Mouse (Mus musculus) CH12.LX (cell line): ENCODE data around the gene Pcdh8. TPM values are rescaled to one million over a fixed set of nuclear protein-coding genes. Genes with fewer than 3 reads are reported as not detected.
A peak's percentile ranks its signal among the peaks of the same experiment; 100 is the strongest.

Source experiments
- DNase-seq: peaks from one replicate; pipeline ENCODE4 v3.0.0-alpha.2; 2013; ENCODE audit errors: extremely low read depth
- H3K27ac ChIP-seq: 2 replicates; pipeline ENCODE4 v1.5.1; 2012; ENCODE audit warnings: low read depth, mild to moderate bottlenecking, control low read depth, moderate library complexity; ENCODE audit not compliant: insufficient read depth
- H3K27me3 ChIP-seq: replicated peaks from 2 replicates; pipeline ENCODE3; 2012; ENCODE audit warnings: inconsistent platforms
- H3K36me3 ChIP-seq, 2 experiments: replicated peaks in 1 of 2; 2 replicates each; pipeline versions ENCODE3 to v1.6.1; 2012; ENCODE audit warnings: inconsistent platforms in 1 of 2, low read length in 1 of 2, mild to moderate bottlenecking in 1 of 2, mixed read lengths in 1 of 2, moderate library complexity in 1 of 2; ENCODE audit not compliant: control insufficient read depth in 1 of 2, insufficient read depth in 1 of 2
- H3K4me1 ChIP-seq, 2 experiments: 2 replicates each; pipeline ENCODE4 v1.6.1; 2012; ENCODE audit warnings: inconsistent platforms in 1 of 2, moderate library complexity in 1 of 2; ENCODE audit not compliant: insufficient read depth in 2 of 2, control insufficient read depth in 1 of 2
- H3K4me2 ChIP-seq: 2 replicates; pipeline ENCODE4 v1.6.1; 2012; ENCODE audit warnings: low read depth, mild to moderate bottlenecking, control low read depth; ENCODE audit not compliant: poor library complexity, insufficient read depth, severe bottlenecking
- H3K4me3 ChIP-seq, 3 experiments: fragments of 150-350 bp in 1 of 3; sonication (generic) in 1 of 3; replicated peaks in 1 of 3; 2 replicates each; pipeline versions ENCODE3 to v1.5.1; 2011 to 2012; ENCODE audit warnings: low read depth in 2 of 3, low read length in 2 of 3, mild to moderate bottlenecking in 2 of 3, moderate library complexity in 2 of 3, control low read depth in 1 of 3, improper control_type of control experiment in 1 of 3, inconsistent platforms in 1 of 3, mixed read lengths in 1 of 3; ENCODE audit not compliant: poor library complexity in 1 of 3
- H3K79me2 ChIP-seq: replicated peaks from 2 replicates; pipeline ENCODE4 v1.6.1; 2012; ENCODE audit warnings: mild to moderate bottlenecking, moderate library complexity; ENCODE audit not compliant: control insufficient read depth, poor library complexity, insufficient read depth, severe bottlenecking; ENCODE audit errors: extremely low read depth
- H3K9ac ChIP-seq: 2 replicates; pipeline ENCODE4 v1.6.1; 2012; ENCODE audit warnings: low read depth, mild to moderate bottlenecking, control low read depth, moderate library complexity; ENCODE audit not compliant: insufficient read depth
- H3K9me3 ChIP-seq: replicated peaks from 2 replicates; pipeline ENCODE3; 2012; ENCODE audit warnings: low read length, inconsistent platforms, mixed read lengths
- BHLHE40 ChIP-seq: IDR thresholded peaks from 2 replicates; pipeline ENCODE4 v1.6.1; 2011; ENCODE audit warnings: mild to moderate bottlenecking, low read depth, low read length, improper control_type of control experiment
- CHD1 ChIP-seq: IDR thresholded peaks from 2 replicates; pipeline ENCODE4 v1.6.1; 2012; ENCODE audit warnings: low read depth, low read length, improper control_type of control experiment, inconsistent platforms
- CHD2 ChIP-seq: IDR thresholded peaks from 2 replicates; pipeline ENCODE4 v1.6.1; 2011; ENCODE audit warnings: low read length, improper control_type of control experiment
- CTCF ChIP-seq, 2 experiments: IDR thresholded peaks in 1 of 2; conservative IDR thresholded peaks in 1 of 2; 2 replicates each; pipeline ENCODE4 v1.5.1; 2011 to 2012; ENCODE audit warnings: low read depth in 2 of 2, low read length in 2 of 2, improper control_type of control experiment in 1 of 2, inconsistent platforms in 1 of 2, mild to moderate bottlenecking in 1 of 2, moderate library complexity in 1 of 2
- E2F4 ChIP-seq: IDR thresholded peaks from 2 replicates; pipeline ENCODE4 v1.6.1; 2011; ENCODE audit warnings: low read depth, low read length, improper control_type of control experiment; ENCODE audit not compliant: insufficient replicate concordance
- ETS1 ChIP-seq: conservative IDR thresholded peaks from 2 replicates; pipeline ENCODE4 v1.6.1; 2012; ENCODE audit warnings: low read depth, mild to moderate bottlenecking, inconsistent platforms, low read length, improper control_type of control experiment, moderate library complexity
- GABPA ChIP-seq: IDR thresholded peaks from 2 replicates; pipeline ENCODE4 v1.6.1; 2012; ENCODE audit warnings: low read depth, low read length, improper control_type of control experiment, inconsistent platforms; ENCODE audit not compliant: insufficient replicate concordance
- HCFC1 ChIP-seq: IDR thresholded peaks from 2 replicates; pipeline ENCODE4 v1.6.1; 2012; ENCODE audit warnings: low read depth, mild to moderate bottlenecking, inconsistent platforms, low read length, improper control_type of control experiment
- JUN ChIP-seq: IDR thresholded peaks from 2 replicates; pipeline ENCODE4 v1.6.1; 2011; ENCODE audit warnings: low read depth, mild to moderate bottlenecking, low read length, improper control_type of control experiment, moderate library complexity; ENCODE audit not compliant: insufficient read depth
- JUND ChIP-seq: conservative IDR thresholded peaks from 2 replicates; pipeline ENCODE4 v1.6.1; 2011; ENCODE audit warnings: low read depth, low read length, improper control_type of control experiment
- KAT2A ChIP-seq: IDR thresholded peaks from 2 replicates; pipeline ENCODE4 v1.6.1; 2012; ENCODE audit warnings: low read length, improper control_type of control experiment, inconsistent platforms; ENCODE audit not compliant: insufficient replicate concordance
- MAFK ChIP-seq: IDR thresholded peaks from 2 replicates; pipeline ENCODE4 v1.6.1; 2011; ENCODE audit warnings: low read length, improper control_type of control experiment; ENCODE audit not compliant: insufficient replicate concordance
- MAX ChIP-seq: IDR thresholded peaks from 2 replicates; pipeline ENCODE4 v1.6.1; 2011; ENCODE audit warnings: low read length, improper control_type of control experiment
- MAZ ChIP-seq: IDR thresholded peaks from 2 replicates; pipeline ENCODE4 v1.6.1; 2012; ENCODE audit warnings: low read depth, mild to moderate bottlenecking, inconsistent platforms, low read length, improper control_type of control experiment, moderate library complexity
- MEF2A ChIP-seq: IDR thresholded peaks from 2 replicates; pipeline ENCODE4 v1.6.1; 2014; ENCODE audit warnings: low read depth, mild to moderate bottlenecking, inconsistent platforms, low read length, improper control_type of control experiment, borderline replicate concordance
- MXI1 ChIP-seq: IDR thresholded peaks from 2 replicates; pipeline ENCODE4 v1.6.1; 2011; ENCODE audit warnings: mild to moderate bottlenecking, low read depth, low read length, improper control_type of control experiment
- MYC ChIP-seq: IDR thresholded peaks from 2 replicates; pipeline ENCODE4 v1.6.1; 2011; ENCODE audit warnings: low read depth, mild to moderate bottlenecking, improper control_type of control experiment, low read length
- PAX5 ChIP-seq: IDR thresholded peaks from 2 replicates; pipeline ENCODE4 v1.6.1; 2012; ENCODE audit warnings: low read length, inconsistent platforms, mixed read lengths
- POLR2A ChIP-seq: IDR thresholded peaks from 2 replicates; pipeline ENCODE4 v1.6.1; 2011; ENCODE audit warnings: low read depth, mild to moderate bottlenecking, improper control_type of control experiment, low read length
- POLR2AphosphoS2 ChIP-seq: IDR thresholded peaks from 2 replicates; pipeline ENCODE4 v1.6.1; 2011; ENCODE audit warnings: low read depth, low read length, improper control_type of control experiment
- RCOR1 ChIP-seq: conservative IDR thresholded peaks from 2 replicates; pipeline ENCODE4 v1.6.1; 2012; ENCODE audit warnings: low read depth, mild to moderate bottlenecking, inconsistent platforms, low read length, improper control_type of control experiment
- SMC3 ChIP-seq: IDR thresholded peaks from 2 replicates; pipeline ENCODE4 v1.6.1; 2011; ENCODE audit warnings: low read depth, low read length, improper control_type of control experiment
- USF1 ChIP-seq: IDR thresholded peaks from 2 replicates; pipeline ENCODE4 v1.6.1; 2014; ENCODE audit warnings: low read depth, mild to moderate bottlenecking, inconsistent platforms, low read length, improper control_type of control experiment
- USF2 ChIP-seq: conservative IDR thresholded peaks from 2 replicates; pipeline ENCODE4 v1.6.1; 2011; ENCODE audit warnings: low read depth, low read length, improper control_type of control experiment
- ZC3H11A ChIP-seq: IDR thresholded peaks from 2 replicates; pipeline ENCODE4 v1.6.1; 2012; ENCODE audit warnings: low read depth, mild to moderate bottlenecking, inconsistent platforms, low read length, improper control_type of control experiment
- ZKSCAN1 ChIP-seq: IDR thresholded peaks from 2 replicates; pipeline ENCODE4 v1.6.1; 2012; ENCODE audit warnings: low read depth, inconsistent platforms, low read length, improper control_type of control experiment, borderline replicate concordance
- dilution Hi-C: fragments of 300-500 bp; cut with MboI; formaldehyde crosslinking; loops from 2 replicates; pipeline ENCODE4 v1.14.3; 2020; ENCODE audit warnings: low sequenced_read_pairs; ENCODE audit not compliant: extremely low pct_unique_long_range_greater_than_20kb, extremely low pct_ligation_motif_present
- in situ Hi-C: fragments of 300-500 bp; cut with MboI; formaldehyde crosslinking; loops from 3 replicates; pipeline ENCODE4 v1.14.3; 2019; ENCODE audit warnings: low sequenced_read_pairs, low pct_ligation_motif_present, low pct_unique_long_range_greater_than_20kb, mixed read lengths
- polyA plus RNA-seq: library from polyadenylated mRNA; unstranded; fragments of >175 nt; gene quantifications from 2 replicates; pipeline ENCODE4 v1.2.1, GENCODE M21; 2012; ENCODE audit warnings: low read depth; ENCODE audit not compliant: insufficient read length
- total RNA-seq, 2 experiments: library from RNA; depleted of rRNA; stranded (reverse); fragments of 300-350 nt in 1 of 2; fragments of >200 nt in 1 of 2; gene quantifications; 2 replicates each; pipeline ENCODE4 v1.2.3; 2012 to 2014

Pcdh8 gene
- total RNA-seq (2012; rRNA removed) (not detected in 2 replicates), total RNA-seq (2014; rRNA removed) (not detected in 2 replicates), polyA plus RNA-seq (not detected in 2 replicates)

DNA sequence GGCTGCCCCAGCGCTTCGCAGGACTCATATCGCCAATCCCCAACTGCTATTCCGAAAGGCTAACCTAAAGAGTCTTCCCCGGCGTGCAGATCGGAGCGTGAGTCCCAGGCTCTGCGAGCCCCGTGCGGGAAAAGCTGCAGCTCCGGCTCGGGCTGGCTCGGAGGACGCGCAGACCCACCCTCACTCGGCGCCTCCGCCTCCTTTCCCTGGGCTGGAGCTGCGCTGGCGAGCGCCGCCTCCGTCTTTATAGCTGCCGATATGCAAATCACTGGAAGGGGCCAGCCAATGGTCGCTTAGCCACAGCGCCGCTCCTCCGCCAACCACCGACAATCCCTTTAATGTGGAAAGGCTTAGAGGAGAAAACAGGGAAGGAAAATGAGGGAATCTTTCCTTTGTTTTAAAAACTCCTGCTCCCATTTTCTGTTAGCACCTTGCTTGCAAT lies at the start of gene Pcdh8:
Pcdh8 (minus strand) TSS at position 219 of the 442 bp plus-strand sequence.
- H3K4me3 ChIP-seq: peak within 1 kb of the TSS in 1 of 3 experiments; percentile 11
- no peak within 1 kb of the TSS for H3K9ac ChIP-seq
- TF ChIP-seq POLR2AphosphoS2 (no peak), JUND (no peak), USF2 (no peak), MYC (no peak)
- in situ Hi-C loops (no loop called here), dilution Hi-C loops (no loop called here)
- H3K9me3 ChIP-seq: peaks cover 50% of the 10 kb centered on the region
- H3K4me2 ChIP-seq: no peak within 1 kb of the TSS
- no peak for DNase-seq
- no peak within 1 kb of the TSS for H3K27ac ChIP-seq
- H3K79me2 ChIP-seq: no peaks in the 10 kb centered on the region
- H3K36me3 ChIP-seq: peaks cover 0 to 2% of the 10 kb centered on the region in 2 experiments
- no peaks in the 10 kb centered on the region for H3K4me1 ChIP-seq
- H3K27me3 ChIP-seq: no peaks in the 10 kb centered on the region

DNA sequence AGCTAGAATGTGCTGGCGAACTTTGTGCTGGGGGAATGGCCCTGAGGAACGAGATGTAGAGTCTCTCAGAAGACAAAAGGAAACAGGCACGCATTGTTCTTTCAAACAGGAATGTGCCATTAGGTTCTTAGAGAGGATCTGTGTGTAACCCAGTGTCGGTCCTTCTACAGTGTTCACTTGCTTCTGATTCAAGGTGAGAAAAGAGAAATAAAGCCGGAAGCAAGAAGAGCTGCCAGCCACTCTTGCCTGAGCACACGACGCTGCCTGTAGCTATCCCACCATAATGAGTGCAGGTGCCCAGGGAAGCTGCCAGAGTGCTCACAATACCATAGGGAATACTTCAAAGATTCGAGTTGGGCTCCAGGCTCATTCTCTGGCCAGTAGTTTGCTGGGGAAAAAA lies 43.6 kb upstream of the Pcdh8 start:
- in situ Hi-C loops: no loop called here
- peaks cover under 1 to 5% of the 10 kb centered on the region in 2 experiments; a peak in 2 of 4 replicates for H3K4me1 ChIP-seq
- no peak for DNase-seq
- H3K36me3 ChIP-seq: no peaks in the 10 kb centered on the region
- H3K27ac ChIP-seq: no peak overlapping the region
- H3K9ac ChIP-seq: no peak overlapping the region
- no peaks in the 10 kb centered on the region for H3K27me3 ChIP-seq
- no peaks in the 10 kb centered on the region for H3K79me2 ChIP-seq
- H3K9me3 ChIP-seq: no peaks in the 10 kb centered on the region
- dilution Hi-C loops: no loop called here
- TF ChIP-seq RCOR1: no peak
- TF ChIP-seq E2F4: no peak
- TF ChIP-seq ETS1: no peak
- TF ChIP-seq MAZ: no peak
- no peak for TF ChIP-seq MEF2A
- no peak for TF ChIP-seq MAX
- TF ChIP-seq ZC3H11A: no peak
- no peak for TF ChIP-seq CHD1
- TF ChIP-seq, all 38 proteins: peak for 0
- Histone ChIP-seq H3K4me2 (no peak overlapping the region), H3K4me3 (no peak overlapping the region)

DNA sequence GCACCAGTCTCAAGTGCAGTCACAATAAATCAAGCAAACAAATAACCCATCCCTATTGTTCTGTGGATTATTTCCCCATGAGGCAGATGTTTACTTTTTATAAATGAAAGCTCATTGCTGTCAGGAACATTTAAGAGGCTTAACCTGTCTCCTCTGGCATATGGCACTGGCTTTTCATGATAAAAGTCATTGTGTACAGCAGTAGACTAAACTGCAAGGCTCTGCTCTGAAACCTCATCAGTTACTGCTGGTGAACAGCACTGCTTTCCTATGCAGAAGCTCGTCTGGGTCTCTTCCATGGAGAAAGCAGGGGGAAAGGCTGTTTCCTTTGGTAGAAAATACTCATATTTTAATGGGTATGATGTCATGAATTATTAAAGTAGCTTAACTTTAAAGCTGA lies 43.0 kb upstream of the Pcdh8 start:
- in situ Hi-C loops: no loop called here
- no peaks in the 10 kb centered on the region for H3K27me3 ChIP-seq
- TF ChIP-seq CTCF (conservative IDR thresholded peaks at IDR 0.05 in 1 of 2, IDR thresholded peaks at IDR 0.05 in 1 of 2; ENCODE audit: low read depth in 2 of 2, low read length in 2 of 2) (no peak), BHLHE40 (no peak), MXI1 (no peak), POLR2A (no peak), ZC3H11A (no peak), JUND (no peak), KAT2A (no peak), MAX (no peak), JUN (no peak), MAFK (no peak), USF1 (no peak), MYC (no peak), GABPA (no peak), SMC3 (no peak), CHD2 (no peak), HCFC1 (no peak), MAZ (no peak), ZKSCAN1 (no peak), PAX5 (no peak), USF2 (no peak)
- H3K9me3 ChIP-seq: no peaks in the 10 kb centered on the region
- H3K4me1 ChIP-seq: peaks cover 0 to under 1% of the 10 kb centered on the region in 2 experiments; a peak in 1 of 4 replicates
- dilution Hi-C loops: no loop called here
- no peaks in the 10 kb centered on the region for H3K36me3 ChIP-seq
- no peaks in the 10 kb centered on the region for H3K79me2 ChIP-seq
- no peak overlapping the region for H3K27ac ChIP-seq
- no peak overlapping the region for H3K4me2 ChIP-seq
- no peak for DNase-seq
- H3K9ac ChIP-seq: no peak overlapping the region
- no peak overlapping the region for H3K4me3 ChIP-seq
